11 mouse cellular contexts compared by ENCODE assay signal in genomic region chr13:95763876-95764517, GRCm38 (mm10).
A peak's percentile ranks its signal among the peaks of the same experiment; 100 is the strongest.
DNase-seq lines count a peak whose midpoint lies in the region; ATAC-seq lines count a peak whose summit lies in the region.
"Had no signal": no experiment of that assay in that cellular context is flagged by ENCODE, and none has a peak within 500 bp of the region (broad histone marks: within the 10 kb centered on the region; RNA-seq: fewer than 3 reads in every experiment).

No protein-coding gene starts in this region.

- H3K36me3 ChIP-seq in hindbrain, embryonic 10.5 days = peaks cover 3% of the 10 kb centered on the region; the same call in 1 of the 2 replicates
- no peaks in the 10 kb centered on the region for H3K36me3 ChIP-seq in hindbrain, embryonic 11.5 days (ENCODE audit: control insufficient read depth, insufficient read depth, low read length)
- no peaks in the 10 kb centered on the region for H3K36me3 ChIP-seq in intestine, embryonic 15.5 days
- no peaks in the 10 kb centered on the region for H3K36me3 ChIP-seq in limb, embryonic 12.5 days
- H3K36me3 ChIP-seq: neural tube, embryonic 15.5 days had no signal

- H3K4me3 ChIP-seq in hindbrain, embryonic 10.5 days = no peak overlapping the region
- H3K4me3 ChIP-seq in hindbrain, embryonic 11.5 days (ENCODE audit: low read depth, low read length) = no peak overlapping the region
- H3K4me3 ChIP-seq in intestine, embryonic 15.5 days (replicated peaks) = no peak overlapping the region
- H3K4me3 ChIP-seq in limb, embryonic 12.5 days (replicated peaks) = no peak overlapping the region
- H3K4me3 ChIP-seq: neural tube, embryonic 15.5 days had no signal

- H3K27me3 ChIP-seq in hindbrain, embryonic 10.5 days (ENCODE audit: insufficient read depth, poor library complexity, severe bottlenecking) = no peaks in the 10 kb centered on the region
- no peaks in the 10 kb centered on the region for H3K27me3 ChIP-seq in hindbrain, embryonic 11.5 days (ENCODE audit: control insufficient read depth, insufficient read depth, low read length)
- no peaks in the 10 kb centered on the region for H3K27me3 ChIP-seq in intestine, embryonic 15.5 days (replicated peaks)
- no peaks in the 10 kb centered on the region for H3K27me3 ChIP-seq in limb, embryonic 12.5 days
- H3K27me3 ChIP-seq: neural tube, embryonic 15.5 days had no signal

- peak overlapping the region; percentile 53; the same call in 1 of the 2 replicates for H3K27ac ChIP-seq in hindbrain, embryonic 10.5 days
- no peak overlapping the region for H3K27ac ChIP-seq in hindbrain, embryonic 11.5 days (ENCODE audit: low read depth, low read length)
- H3K27ac ChIP-seq in intestine, embryonic 15.5 days = 0 out of 2 replicates have a peak overlapping the region, but pooled peaks have one; percentile 9
- peak overlapping the region; percentile 64; the same call in 1 of the 2 replicates for H3K27ac ChIP-seq in limb, embryonic 12.5 days
- H3K27ac ChIP-seq: neural tube, embryonic 15.5 days had no signal

- DNase-seq in hindbrain, embryonic 10.5 days (ENCODE audit: low spot score) = peak; percentile 25
- no peak for DNase-seq in hindbrain, embryonic 11.5 days (ENCODE audit: low spot score)
- peak; percentile 64 for DNase-seq in adrenal gland, adult 8-10 months
- no peak for DNase-seq in retina, postnatal 1 day
- no peak for DNase-seq in cerebellum, adult 11 months
- DNase-seq: embryo, embryonic 11 days; gastrocnemius, postnatal 36 days had no signal

- H3K4me2 ChIP-seq in hindbrain, embryonic 11.5 days (replicated peaks; ENCODE audit: low read depth, low read length) = no peak overlapping the region
- H3K4me2 ChIP-seq in intestine, embryonic 15.5 days (replicated peaks) = no peak overlapping the region
- H3K4me2 ChIP-seq in limb, embryonic 12.5 days = no peak overlapping the region

- WGBS in hindbrain, embryonic 10.5 days = 48% methylated on average over 3 of the region's 3 CpGs
- WGBS in hindbrain, embryonic 11.5 days = 54% methylated on average over 3 of the region's 3 CpGs
- 40% methylated on average over 3 of the region's 3 CpGs for WGBS in intestine, embryonic 15.5 days
- 16% methylated on average over 3 of the region's 3 CpGs for WGBS in limb, embryonic 12.5 days

- no peak for ATAC-seq in hindbrain, embryonic 11.5 days (ENCODE audit: low FRiP score)
- peak; percentile 58 for ATAC-seq in intestine, embryonic 15.5 days
- 0 out of 2 replicates have a peak, but pooled peaks have one; percentile 55 for ATAC-seq in limb, embryonic 12.5 days (ENCODE audit: insufficient number of reproducible peaks, insufficient read depth, low FRiP score, low TSS enrichment, low read depth)
- ATAC-seq in cerebellum, adult (ENCODE audit: insufficient number of reproducible peaks, low FRiP score, low TSS enrichment) = no peak

- no peaks in the 10 kb centered on the region for H3K9me3 ChIP-seq in hindbrain, embryonic 10.5 days
- no peaks in the 10 kb centered on the region for H3K9me3 ChIP-seq in hindbrain, embryonic 11.5 days (ENCODE audit: control insufficient read depth, low read length)
- no peaks in the 10 kb centered on the region for H3K9me3 ChIP-seq in intestine, embryonic 15.5 days
- no peaks in the 10 kb centered on the region for H3K9me3 ChIP-seq in limb, embryonic 12.5 days
- H3K9me3 ChIP-seq: neural tube, embryonic 15.5 days had no signal

- peaks cover 28% of the 10 kb centered on the region for H3K4me1 ChIP-seq in hindbrain, embryonic 10.5 days (replicated peaks)
- H3K4me1 ChIP-seq in hindbrain, embryonic 11.5 days (replicated peaks; ENCODE audit: control insufficient read depth, insufficient read depth, low read length) = no peaks in the 10 kb centered on the region
- peaks cover 4% of the 10 kb centered on the region for H3K4me1 ChIP-seq in intestine, embryonic 15.5 days (replicated peaks)
- peaks cover 35% of the 10 kb centered on the region for H3K4me1 ChIP-seq in limb, embryonic 12.5 days (replicated peaks)

- H3K9ac ChIP-seq in hindbrain, embryonic 11.5 days (ENCODE audit: low read depth, low read length) = no peak overlapping the region
- H3K9ac ChIP-seq in intestine, embryonic 15.5 days = no peak overlapping the region
- no peak overlapping the region for H3K9ac ChIP-seq in limb, embryonic 12.5 days (replicated peaks)
- H3K9ac ChIP-seq: neural tube, embryonic 15.5 days had no signal

Comparison
In these comparisons a context has a peak if more than half of its experiments do, and no peak if none do; other contexts are left out.
1. DNase-seq: peak in hindbrain, embryonic 10.5 days (single experiment) and adrenal gland, adult 8-10 months (single experiment); none in hindbrain, embryonic 11.5 days (single experiment), retina, postnatal 1 day (single experiment) and cerebellum, adult 11 months (single experiment).
2. ATAC-seq: peak in intestine, embryonic 15.5 days (single experiment) and limb, embryonic 12.5 days (single experiment); none in hindbrain, embryonic 11.5 days (single experiment) and cerebellum, adult (single experiment).